Mouse (Mus musculus) adrenal gland, adult 18-20 months (tissue): ENCODE measurements around the gene Fbxl19. TPM values are rescaled to one million over a fixed set of nuclear protein-coding genes. Genes with fewer than 3 reads are reported as not detected.
"Not testable (repeated sequence)": the region's sequence is repeated elsewhere in the genome, so short reads cannot be mapped to it uniquely, and the experiment has no call there.

Experiments used
- DNase-seq, 2 experiments: peaks; one replicate each; pipeline ENCODE4 v3.0.0; 2021 to 2022; ENCODE audit warnings: low spot score in 2 of 2
- total RNA-seq, 2 experiments: library from RNA; stranded (reverse); gene quantifications; 1 replicate in 1 of 2; 2 replicates in 1 of 2; pipeline ENCODE4 v1.2.3; 2021

Gene Fbxl19
- total RNA-seq, 2 experiments from 2014 or later: 10.7 to 14.4 TPM

DNA sequence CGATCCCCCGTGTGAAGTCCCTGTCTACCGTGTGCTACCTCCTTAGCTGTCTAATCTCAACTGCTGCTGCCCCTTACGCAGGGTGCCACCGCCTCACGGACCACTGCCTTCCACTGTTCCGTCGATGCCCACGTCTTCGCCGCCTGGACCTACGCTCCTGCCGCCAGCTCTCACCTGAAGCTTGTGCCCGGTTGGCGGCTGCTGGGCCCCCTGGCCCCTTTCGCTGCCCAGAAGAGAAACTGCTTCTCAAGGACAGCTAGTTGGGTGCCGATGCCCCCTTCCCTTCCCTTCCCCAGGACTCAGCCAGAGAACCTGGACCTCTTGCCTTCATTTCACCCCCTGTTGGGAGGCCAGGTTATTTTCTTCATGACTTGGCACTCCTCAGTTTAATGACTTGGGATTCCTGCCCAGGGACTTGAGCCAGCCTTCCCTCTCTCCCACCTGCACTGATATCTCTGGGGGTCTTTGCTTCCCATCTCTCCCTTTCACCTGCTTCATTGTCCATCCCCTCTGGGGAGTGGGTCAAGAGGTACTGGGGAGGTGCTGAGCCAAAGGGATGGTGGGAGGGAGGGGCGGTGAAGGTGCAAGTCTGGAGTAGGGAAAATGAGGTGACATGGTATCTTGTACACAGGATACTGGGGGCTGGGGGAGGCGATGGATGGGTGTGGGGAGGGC is 23.5 kb downstream of the Fbxl19 start:
- no peak for DNase-seq

GRCm38 (mm10) chr7:127768346-127768996 is 24.1 kb downstream of the Fbxl19 start:
- no peak for DNase-seq

GRCm38 (mm10) chr7:127768997-127769593 is 24.8 kb downstream of the Fbxl19 start:
- DNase-seq: peak; percentile 86 to 91

- peak; percentile 87 to 89 for DNase-seq
Observed at GRCm38 (mm10) chr7:127769651-127770038, 25.3 kb downstream of the Fbxl19 start, which contains the start of gene Orai3. Orai3 (plus strand) TSS chr7:127769815.

DNA sequence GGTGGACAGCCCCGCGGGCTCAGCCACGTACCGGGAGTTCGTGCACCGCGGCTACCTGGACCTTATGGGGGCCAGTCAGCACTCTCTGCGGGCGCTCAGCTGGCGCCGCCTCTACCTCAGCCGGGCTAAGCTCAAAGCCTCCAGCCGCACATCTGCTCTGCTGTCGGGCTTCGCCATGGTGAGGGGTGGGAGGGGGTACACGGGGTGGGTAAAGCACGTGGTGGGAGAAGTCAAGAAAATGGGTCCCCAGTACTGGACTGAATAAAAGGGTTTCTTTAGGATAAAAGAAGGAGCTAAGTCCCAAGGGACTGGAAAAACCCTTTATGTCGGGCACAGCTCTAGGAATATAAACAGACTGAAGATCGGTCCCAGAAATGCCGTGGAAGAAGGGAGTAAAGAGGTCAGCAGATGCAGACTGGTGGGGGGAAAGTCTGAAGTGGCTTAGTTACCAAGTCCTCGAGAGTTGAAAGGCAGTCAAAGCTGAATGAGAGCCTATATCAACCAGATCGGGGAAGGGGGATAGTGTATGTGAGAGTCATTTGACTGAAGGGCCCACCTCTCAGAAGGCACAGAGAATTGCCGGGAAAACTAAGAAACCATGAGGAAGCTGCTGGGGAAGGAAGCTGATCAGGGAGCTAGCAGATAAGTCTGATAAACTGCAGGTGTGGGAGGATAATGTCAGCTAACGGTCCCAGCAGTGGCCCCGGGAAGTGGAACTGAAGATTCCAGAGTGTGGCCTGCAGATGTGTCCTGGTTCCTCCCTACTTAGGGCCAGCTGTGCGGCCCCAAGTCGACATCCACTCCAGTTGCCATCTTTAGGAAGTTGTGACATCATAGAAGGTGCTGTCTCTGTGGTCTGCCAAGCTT is 25.9 kb downstream of the Fbxl19 start:
- no peak for DNase-seq

- DNase-seq: no peak
Observed at GRCm38 (mm10) chr7:127771262-127771661, 26.9 kb downstream of the Fbxl19 start.

GRCm38 (mm10) chr7:127772080-127772479 is 27.7 kb downstream of the Fbxl19 start:
- DNase-seq: no peak

- DNase-seq: no peak
Observed at GRCm38 (mm10) chr7:127772557-127772956, 28.2 kb downstream of the Fbxl19 start.

DNA sequence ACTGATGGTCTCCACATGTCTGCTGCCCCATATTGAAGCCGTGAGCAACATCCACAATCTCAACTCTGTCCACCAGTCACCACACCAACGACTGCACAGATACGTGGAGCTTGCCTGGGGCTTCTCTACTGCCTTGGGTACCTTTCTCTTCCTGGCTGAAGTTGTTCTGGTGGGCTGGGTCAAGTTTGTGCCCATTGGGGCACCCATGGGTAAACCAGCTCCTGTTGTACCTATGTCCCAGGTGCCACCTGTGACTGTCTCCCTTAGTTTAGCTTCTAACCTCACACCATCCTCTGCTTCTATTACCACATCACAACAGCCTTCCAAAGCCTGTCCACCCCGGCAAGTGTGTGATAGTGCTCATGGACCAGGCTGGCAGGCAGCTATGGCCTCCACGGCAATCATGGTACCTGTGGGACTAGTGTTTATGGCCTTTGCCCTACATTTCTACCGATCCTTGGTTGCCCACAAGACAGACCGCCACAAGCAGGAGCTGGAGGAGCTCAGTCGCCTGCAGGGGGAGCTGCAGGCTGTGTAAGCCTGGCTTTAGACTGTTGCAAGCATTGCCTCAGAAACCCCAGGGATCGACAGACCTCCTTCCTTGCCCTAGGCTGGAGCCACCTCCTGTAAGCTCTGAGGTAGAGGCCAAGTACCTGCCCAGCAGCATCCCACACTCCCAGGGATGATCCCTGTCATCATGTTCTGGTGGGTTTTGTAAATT is 29.5 kb downstream of the Fbxl19 start:
- DNase-seq: peak; percentile 60 to 70

DNA sequence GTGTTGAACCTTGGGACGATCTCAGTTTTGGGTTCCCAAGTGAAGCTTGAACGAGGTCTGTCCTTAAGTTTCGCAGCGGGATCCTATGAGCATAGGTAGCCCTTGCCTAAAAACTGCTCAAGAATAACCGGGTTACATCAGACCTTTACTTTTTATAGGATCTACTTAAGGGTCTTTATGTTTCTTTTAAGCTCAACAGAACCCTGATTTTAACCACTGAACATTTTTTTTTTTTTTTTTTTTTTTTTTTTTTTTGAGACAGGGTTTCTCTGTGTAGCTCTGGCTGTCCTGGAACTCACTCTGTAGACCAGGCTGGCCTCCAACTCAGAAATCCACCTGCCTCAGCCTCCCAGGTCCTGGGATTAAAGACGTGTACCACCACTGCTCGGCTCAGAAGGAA is 31.5 kb downstream of the Fbxl19 start:
- not testable (repeated sequence) for DNase-seq

DNA sequence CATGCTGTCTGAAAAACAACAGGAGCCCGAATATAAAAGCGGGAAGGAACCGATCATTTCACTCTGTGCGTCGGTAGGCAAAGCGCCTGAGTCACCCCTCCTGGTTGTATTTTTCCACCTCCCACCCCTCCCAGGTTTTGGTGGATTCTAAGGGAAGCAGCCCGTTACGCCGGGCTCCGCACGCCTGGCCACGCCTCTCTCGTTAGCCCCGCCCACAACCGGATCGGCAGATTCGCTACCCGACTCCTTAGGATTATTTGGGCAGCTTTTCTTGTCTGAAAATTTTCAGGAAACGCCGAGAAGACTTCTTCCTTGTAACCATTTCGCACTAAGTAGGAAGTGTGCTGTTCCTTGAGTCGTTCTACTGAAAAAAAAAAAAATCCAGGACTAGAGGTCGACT is 32.1 kb downstream of the Fbxl19 start, which contains the start of gene Setd1a:
Setd1a (plus strand) TSS at position 245 of the 400 bp plus-strand sequence.
- DNase-seq: peak; percentile 91 to 92

GRCm38 (mm10) chr7:127776878-127777473 is 32.6 kb downstream of the Fbxl19 start:
- peak; percentile 93 to 95 for DNase-seq

DNA sequence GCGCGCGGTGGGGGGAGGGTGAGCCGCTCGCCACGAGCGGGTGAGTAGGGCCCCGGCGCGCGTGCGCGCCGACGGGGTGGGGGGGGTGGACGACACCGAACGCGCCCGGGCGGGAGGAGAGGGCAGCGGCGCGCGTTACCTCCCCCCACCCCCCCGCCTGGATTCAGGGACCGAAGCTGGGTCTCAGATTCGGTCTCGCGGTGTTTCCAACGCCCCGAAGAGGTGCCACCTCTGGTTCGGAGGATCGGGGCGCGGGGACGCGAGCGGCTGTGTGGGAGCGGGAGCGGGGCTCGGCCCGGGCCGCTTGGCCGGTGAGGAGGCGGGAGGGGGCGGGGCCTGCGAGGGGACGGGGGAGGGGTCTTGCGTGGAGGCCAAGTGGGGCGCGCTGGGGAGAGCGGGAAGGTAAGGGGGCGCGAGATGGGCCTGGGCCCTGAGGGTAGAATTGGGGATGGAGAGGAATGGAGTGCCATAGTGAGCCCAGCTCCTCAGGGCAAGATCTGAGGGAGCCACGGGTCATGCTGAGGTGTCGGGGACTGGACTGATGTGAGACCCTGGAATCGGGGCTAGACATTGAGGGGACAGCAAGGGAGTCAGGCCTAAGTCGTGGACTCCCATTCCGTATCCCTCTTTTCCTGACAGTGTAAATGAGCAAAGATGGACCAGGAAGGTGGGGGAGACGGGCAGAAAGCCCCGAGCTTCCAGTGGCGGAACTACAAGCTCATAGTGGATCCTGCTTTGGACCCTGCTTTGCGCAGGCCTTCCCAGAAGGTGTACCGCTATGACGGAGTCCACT is 33.3 kb downstream of the Fbxl19 start:
- peak; percentile 70 to 72 for DNase-seq

DNA sequence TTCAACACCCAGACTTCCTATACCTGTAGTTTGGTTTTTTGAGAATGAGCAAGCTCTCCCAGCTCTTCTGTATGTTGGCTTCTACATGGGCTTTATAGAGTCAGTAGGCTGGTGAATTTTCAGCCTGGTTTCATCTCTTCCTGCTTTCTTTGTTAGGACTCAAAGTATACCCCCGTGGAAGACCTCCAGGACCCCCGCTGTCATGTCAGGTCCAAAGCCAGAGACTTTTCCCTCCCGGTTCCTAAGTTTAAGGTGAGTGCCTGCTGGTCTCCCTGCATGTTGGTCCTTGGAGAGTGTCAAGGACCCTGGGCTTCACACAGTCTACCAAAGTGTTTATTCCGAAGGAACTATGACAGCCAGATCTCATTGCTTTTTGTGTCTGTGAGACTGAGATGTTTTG is 34.0 kb downstream of the Fbxl19 start:
- DNase-seq: no peak

DNA sequence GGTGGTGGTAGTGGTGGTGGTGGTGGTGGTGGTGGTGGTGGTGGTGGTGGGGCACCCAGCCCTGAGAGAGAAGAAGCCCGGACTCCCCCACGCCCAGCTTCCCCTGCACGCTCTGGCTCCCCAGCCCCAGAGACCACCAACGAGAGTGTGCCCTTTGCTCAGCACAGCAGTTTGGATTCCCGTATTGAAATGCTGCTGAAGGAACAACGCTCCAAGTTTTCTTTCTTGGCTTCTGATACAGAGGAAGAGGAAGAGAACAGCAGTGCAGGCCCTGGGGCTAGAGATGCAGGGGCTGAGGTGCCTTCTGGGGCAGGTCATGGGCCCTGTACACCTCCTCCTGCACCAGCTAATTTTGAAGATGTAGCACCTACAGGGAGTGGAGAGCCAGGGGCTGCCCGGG is 41.0 kb downstream of the Fbxl19 start, which contains the start of gene Gm49388:
Gm49388 (plus strand) TSS at position 301 of the 400 bp plus-strand sequence.
- DNase-seq: no peak

DNA sequence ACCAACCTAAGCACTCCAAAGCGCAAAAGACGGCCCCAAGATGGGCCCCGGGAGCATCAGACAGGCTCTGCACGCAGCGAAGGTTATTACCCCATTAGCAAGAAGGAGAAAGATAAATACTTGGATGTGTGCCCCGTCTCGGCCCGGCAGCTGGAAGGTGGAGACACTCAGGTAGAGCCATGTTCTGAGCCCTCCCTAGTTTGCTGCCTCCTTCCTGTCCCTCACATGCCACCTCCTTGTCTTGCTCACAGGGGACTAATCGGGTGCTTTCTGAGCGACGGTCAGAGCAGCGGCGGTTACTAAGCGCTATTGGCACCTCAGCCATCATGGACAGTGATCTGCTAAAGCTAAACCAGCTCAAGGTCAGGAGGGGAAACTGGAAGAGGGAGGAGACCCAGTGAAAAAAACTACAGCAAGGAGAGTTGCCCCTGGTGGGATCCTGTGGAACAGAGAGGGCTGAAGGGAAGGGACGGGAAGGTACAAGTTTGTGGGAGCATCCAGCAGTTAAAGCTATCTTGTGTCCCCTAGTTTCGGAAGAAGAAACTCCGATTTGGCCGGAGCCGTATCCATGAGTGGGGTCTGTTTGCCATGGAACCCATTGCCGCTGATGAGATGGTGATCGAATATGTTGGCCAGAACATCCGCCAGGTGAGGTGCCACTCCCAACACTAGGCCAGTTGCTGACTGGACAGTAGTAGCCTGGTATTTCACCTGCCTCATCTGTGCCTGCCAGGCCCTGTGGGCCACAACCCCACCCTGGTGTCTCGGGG is 52.9 kb downstream of the Fbxl19 start:
- no peak for DNase-seq

- no peak for DNase-seq
Observed at GRCm38 (mm10) chr7:127798591-127798990, 54.2 kb downstream of the Fbxl19 start.

- DNase-seq: no peak
Observed at GRCm38 (mm10) chr7:127799211-127799610, 54.9 kb downstream of the Fbxl19 start.
